Mouse (Mus musculus) liver, embryonic 13.5 days (tissue): ENCODE data around the gene Palld. TPM values are rescaled to one million over a fixed set of nuclear protein-coding genes. Genes with fewer than 3 reads are reported as not detected.

ENCODE experiments used
- ATAC-seq: fragments of 200-750 bp; cut with Nextera tagmentation; 2 replicates; pipeline ENCODE4 v1.8.0; 2017; ENCODE audit warnings: low read depth, mild to moderate bottlenecking, moderate number of reproducible peaks, moderate library complexity
- DNase-seq: peaks from one replicate; pipeline ENCODE4 v3.0.0; 2022
- H3K27ac ChIP-seq: fragments of 300-500 bp; sonication (generic); 2 replicates; pipeline ENCODE4 v1.5.1; 2015; ENCODE audit warnings: moderate library complexity, mild to moderate bottlenecking, inconsistent platforms
- H3K27me3 ChIP-seq: fragments of 300-500 bp; sonication (generic); 2 replicates; pipeline ENCODE4 v1.6.1; 2015; ENCODE audit warnings: mild to moderate bottlenecking, inconsistent platforms
- H3K36me3 ChIP-seq: fragments of 300-500 bp; sonication (generic); 2 replicates; pipeline ENCODE4 v1.6.1; 2015; ENCODE audit warnings: mild to moderate bottlenecking, inconsistent platforms
- H3K4me1 ChIP-seq: fragments of 300-500 bp; sonication (generic); replicated peaks from 2 replicates; pipeline ENCODE4 v1.6.1; 2015; ENCODE audit warnings: inconsistent platforms
- H3K4me2 ChIP-seq: fragments of 300-500 bp; sonication (generic); 2 replicates; pipeline ENCODE4 v1.6.1; 2015; ENCODE audit warnings: inconsistent platforms, mild to moderate bottlenecking, moderate library complexity
- H3K4me3 ChIP-seq: fragments of 300-500 bp; sonication (generic); replicated peaks from 2 replicates; pipeline ENCODE4 v1.5.1; 2015; ENCODE audit warnings: mild to moderate bottlenecking, inconsistent platforms
- H3K9ac ChIP-seq: fragments of 300-500 bp; sonication (generic); 2 replicates; pipeline ENCODE4 v1.6.1; 2015; ENCODE audit warnings: mild to moderate bottlenecking, inconsistent platforms
- H3K9me3 ChIP-seq: fragments of 300-500 bp; sonication (generic); replicated peaks from 2 replicates; pipeline ENCODE4 v1.6.1; 2016; ENCODE audit warnings: inconsistent platforms
- WGBS: fragments of 180-500 bp; shearing (Covaris S2); methylation state at CpG from one replicate; pipeline ENCODE4 v1.1.7; 2015; ENCODE audit not compliant: insufficient replicate concordance; 5-methylcytosine and 5-hydroxymethylcytosine counted together
- polyA plus RNA-seq: library from polyadenylated mRNA; unstranded; fragments of >200 nt; fragmentation: Nextera tagmentation; extraction: Ambion mirVana; gene quantifications from 2 replicates; pipeline ENCODE4 v1.2.1, GENCODE M21; 2015

Gene Palld
- polyA plus RNA-seq, 1 experiment from 2014 or later = 5.6 TPM

- Histone ChIP-seq H3K36me3 (no peaks in the 10 kb centered on the region), H3K4me2 (no peak overlapping the region)
Measured at GRCm38 (mm10) chr8:61909313-61909712, 6.8 kb upstream of the Palld start.

GRCm38 (mm10) chr8:61908303-61909215, 6.1 kb upstream of the Palld start:
- WGBS = 23% methylated on average over 13 of the region's 13 CpGs
- Histone ChIP-seq H3K27me3 (no peaks in the 10 kb centered on the region), H3K4me3 (no peak overlapping the region), H3K9me3 (no peaks in the 10 kb centered on the region), H3K36me3 (no peaks in the 10 kb centered on the region), H3K4me1 (no peaks in the 10 kb centered on the region), H3K9ac (no peak overlapping the region), H3K27ac (no peak overlapping the region), H3K4me2 (no peak overlapping the region)
- ATAC-seq (peak; percentile 45; the same call in 1 of the 2 replicates), DNase-seq (no peak)

More at GRCm38 (mm10) chr8:61909313-61909712, 6.8 kb upstream of the Palld start:
- Histone ChIP-seq H3K27ac (no peak overlapping the region), H3K9ac (no peak overlapping the region), H3K4me3 (no peak overlapping the region), H3K9me3 (no peaks in the 10 kb centered on the region), H3K4me1 (no peaks in the 10 kb centered on the region), H3K27me3 (no peaks in the 10 kb centered on the region)
- DNase-seq = no peak
- no peak for ATAC-seq
- WGBS = 65% methylated on average over 3 of the region's 3 CpGs

- 60% methylated on average over 6 of the region's 6 CpGs for WGBS
- H3K4me2 ChIP-seq = no peak overlapping the region
- H3K4me3 ChIP-seq = no peak overlapping the region
- no peak for ATAC-seq
- no peaks in the 10 kb centered on the region for H3K27me3 ChIP-seq
- DNase-seq = no peak
- no peak overlapping the region for H3K27ac ChIP-seq
- H3K4me1 ChIP-seq = no peaks in the 10 kb centered on the region
- H3K36me3 ChIP-seq = no peaks in the 10 kb centered on the region
- no peaks in the 10 kb centered on the region for H3K9me3 ChIP-seq
- no peak overlapping the region for H3K9ac ChIP-seq
Measured at GRCm38 (mm10) chr8:61901028-61901717, 1.3 kb downstream of the Palld start.

DNA sequence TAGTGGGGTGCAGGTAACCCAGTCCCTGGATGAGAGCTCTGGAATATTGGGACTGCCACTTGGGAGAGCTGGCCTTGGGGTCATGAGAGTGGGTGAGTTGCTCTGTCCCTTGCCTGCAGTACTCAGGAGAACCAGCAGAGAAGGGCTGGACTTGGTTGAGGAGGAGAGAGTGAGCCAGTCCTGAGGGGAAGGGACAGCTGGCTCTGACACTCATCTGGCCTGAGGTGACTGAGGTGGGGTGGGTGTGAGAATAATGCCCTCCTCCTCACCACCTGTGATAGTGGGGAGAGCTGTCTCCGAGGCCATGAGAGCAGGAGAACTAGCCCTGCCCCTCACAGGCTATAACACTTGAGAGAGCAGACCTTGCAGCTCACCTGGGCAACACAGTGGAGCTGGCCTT, 5.1 kb downstream of the Palld start:
- no peak for ATAC-seq
- WGBS = 43% methylated on average over 1 of the region's 1 CpGs

GRCm38 (mm10) chr8:61896742-61897141, 5.7 kb downstream of the Palld start:
- 43% methylated on average over 1 of the region's 1 CpGs for WGBS

More for the DNA sequence above, 5.1 kb downstream of the Palld start:
- H3K9me3 ChIP-seq = no peaks in the 10 kb centered on the region
- no peak overlapping the region for H3K4me3 ChIP-seq
- no peak for DNase-seq
- H3K4me2 ChIP-seq = no peak overlapping the region
- H3K36me3 ChIP-seq = no peaks in the 10 kb centered on the region
- H3K9ac ChIP-seq = no peak overlapping the region
- H3K27me3 ChIP-seq = no peaks in the 10 kb centered on the region
- H3K4me1 ChIP-seq = no peaks in the 10 kb centered on the region
- no peak overlapping the region for H3K27ac ChIP-seq

GRCm38 (mm10) chr8:61894062-61894461, 8.4 kb downstream of the Palld start:
- Histone ChIP-seq H3K36me3 (no peaks in the 10 kb centered on the region), H3K4me1 (no peaks in the 10 kb centered on the region), H3K4me3 (no peak overlapping the region), H3K4me2 (no peak overlapping the region), H3K27me3 (no peaks in the 10 kb centered on the region), H3K27ac (no peak overlapping the region), H3K9ac (no peak overlapping the region), H3K9me3 (no peaks in the 10 kb centered on the region)
- 34% methylated on average over 2 of the region's 2 CpGs for WGBS
- ATAC-seq (no peak), DNase-seq (no peak)

More at GRCm38 (mm10) chr8:61896742-61897141, 5.7 kb downstream of the Palld start:
- no peaks in the 10 kb centered on the region for H3K9me3 ChIP-seq
- H3K9ac ChIP-seq = no peak overlapping the region
- no peaks in the 10 kb centered on the region for H3K36me3 ChIP-seq
- H3K4me1 ChIP-seq = no peaks in the 10 kb centered on the region
- ATAC-seq = no peak
- no peaks in the 10 kb centered on the region for H3K27me3 ChIP-seq
- H3K4me3 ChIP-seq = no peak overlapping the region
- no peak for DNase-seq
- H3K27ac ChIP-seq = no peak overlapping the region
- no peak overlapping the region for H3K4me2 ChIP-seq

DNA sequence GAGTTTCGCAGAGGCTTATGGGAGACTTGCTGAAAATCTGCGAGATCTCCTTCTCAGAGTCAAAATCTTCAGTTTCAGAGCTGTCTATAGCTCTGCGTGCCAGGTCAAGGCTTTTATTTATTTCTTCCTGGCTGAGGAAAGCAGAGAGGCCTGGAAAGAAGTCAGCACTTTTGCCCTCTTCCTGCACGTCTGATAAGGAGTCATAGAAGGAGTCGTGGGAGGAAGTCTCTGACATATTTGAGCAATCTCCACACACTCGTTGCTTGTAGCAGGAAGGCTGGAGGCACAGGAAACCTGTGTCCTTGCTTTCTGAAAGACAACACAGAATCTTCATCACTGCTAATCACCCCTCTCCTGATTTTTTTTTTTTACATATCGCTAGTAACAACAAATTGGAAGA, 24.9 kb downstream of the Palld start:
- no peaks in the 10 kb centered on the region for H3K9me3 ChIP-seq
- peaks cover 3% of the 10 kb centered on the region; the same call in 1 of the 2 replicates for H3K4me1 ChIP-seq
- no peak overlapping the region for H3K4me2 ChIP-seq
- ATAC-seq = no peak
- no peaks in the 10 kb centered on the region for H3K27me3 ChIP-seq
- no peak overlapping the region for H3K9ac ChIP-seq
- H3K27ac ChIP-seq = no peak overlapping the region
- H3K36me3 ChIP-seq = no peaks in the 10 kb centered on the region
- DNase-seq = no peak
- WGBS = 12% methylated on average over 7 of the region's 7 CpGs
- no peak overlapping the region for H3K4me3 ChIP-seq

DNA sequence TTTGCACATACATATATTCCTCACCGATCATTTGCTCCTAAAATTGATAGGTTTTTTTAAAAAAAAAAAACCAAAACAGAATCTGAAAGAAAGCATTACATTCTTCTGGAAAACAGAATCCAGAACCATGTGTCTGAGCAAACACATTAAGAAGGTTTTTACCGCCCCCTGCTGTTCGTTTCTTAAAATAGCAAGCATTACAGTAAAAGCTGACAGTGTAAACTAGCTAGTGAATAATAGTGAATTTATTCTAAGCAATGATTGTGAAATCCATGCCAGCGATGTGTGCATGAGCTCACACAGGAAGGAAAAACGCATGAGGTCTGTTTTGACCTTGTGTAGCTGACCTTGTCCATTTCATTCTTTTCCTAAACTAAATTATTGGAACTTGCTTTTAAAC, 27.2 kb downstream of the Palld start:
- DNase-seq = no peak
- H3K9ac ChIP-seq = no peak overlapping the region
- WGBS = 4% methylated on average over 5 of the region's 5 CpGs

DNA sequence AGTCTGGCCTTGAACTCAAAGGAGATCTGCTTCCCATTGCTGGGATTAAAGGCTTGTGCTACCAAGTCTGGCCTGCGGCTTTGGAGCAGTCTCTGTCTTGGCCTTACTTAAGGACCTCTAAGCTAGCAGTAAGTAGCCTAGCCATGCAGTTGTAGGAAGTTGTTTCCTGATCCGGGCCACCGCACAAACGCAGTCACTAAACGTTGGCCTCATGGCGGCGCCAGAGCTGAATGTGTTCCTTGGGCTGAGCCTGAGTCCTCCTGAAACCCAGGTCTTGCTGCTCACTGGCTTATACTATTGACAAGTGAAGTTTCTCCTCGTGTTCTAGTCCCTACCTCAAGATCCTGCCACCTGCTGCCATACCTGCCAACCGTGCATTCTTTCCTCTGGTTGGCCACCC, 28.5 kb downstream of the Palld start:
- Histone ChIP-seq H3K9ac (no peak overlapping the region), H3K4me3 (no peak overlapping the region), H3K4me1 (peaks cover 3% of the 10 kb centered on the region; the same call in 1 of the 2 replicates), H3K36me3 (no peaks in the 10 kb centered on the region), H3K4me2 (no peak overlapping the region), H3K27me3 (no peaks in the 10 kb centered on the region), H3K9me3 (no peaks in the 10 kb centered on the region), H3K27ac (no peak overlapping the region)
- DNase-seq (no peak), ATAC-seq (no peak)
- 35% methylated on average over 9 of the region's 9 CpGs for WGBS

More for the DNA sequence above, 27.2 kb downstream of the Palld start:
- Histone ChIP-seq H3K4me3 (no peak overlapping the region), H3K4me1 (peaks cover 3% of the 10 kb centered on the region; the same call in 1 of the 2 replicates), H3K9me3 (no peaks in the 10 kb centered on the region), H3K27me3 (no peaks in the 10 kb centered on the region), H3K36me3 (no peaks in the 10 kb centered on the region), H3K4me2 (no peak overlapping the region), H3K27ac (no peak overlapping the region)
- no peak for ATAC-seq

GRCm38 (mm10) chr8:61868481-61868880, 34.0 kb downstream of the Palld start:
- Histone ChIP-seq H3K4me3 (no peak overlapping the region), H3K27me3 (no peaks in the 10 kb centered on the region), H3K4me2 (no peak overlapping the region), H3K27ac (no peak overlapping the region), H3K9ac (no peak overlapping the region), H3K9me3 (no peaks in the 10 kb centered on the region), H3K4me1 (no peaks in the 10 kb centered on the region), H3K36me3 (no peaks in the 10 kb centered on the region)
- no peak for ATAC-seq
- DNase-seq = no peak
- WGBS = 68% methylated on average over 3 of the region's 3 CpGs

DNA sequence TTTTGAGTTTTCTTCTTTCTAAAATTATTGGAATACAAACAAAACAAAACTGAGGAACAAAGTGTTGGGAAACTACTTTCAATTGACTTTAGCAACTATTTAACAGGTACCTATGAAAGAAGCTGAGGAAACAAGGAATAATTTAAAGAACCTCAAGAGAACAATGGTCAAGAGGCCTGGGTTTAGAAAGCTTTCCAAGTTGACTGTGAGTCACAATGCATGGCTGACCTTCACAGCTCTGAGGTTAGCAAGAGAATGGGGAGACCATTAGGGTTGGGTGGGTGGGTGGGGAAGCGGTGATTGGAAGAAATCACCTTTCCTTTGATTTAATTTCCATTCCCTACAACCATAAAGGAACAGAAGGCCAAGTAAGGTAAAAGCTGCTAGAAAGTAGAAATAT, 35.6 kb downstream of the Palld start:
- no peak for DNase-seq
- Histone ChIP-seq H3K9ac (no peak overlapping the region), H3K27ac (no peak overlapping the region), H3K9me3 (no peaks in the 10 kb centered on the region), H3K4me2 (no peak overlapping the region), H3K27me3 (no peaks in the 10 kb centered on the region), H3K4me1 (no peaks in the 10 kb centered on the region), H3K4me3 (no peak overlapping the region), H3K36me3 (no peaks in the 10 kb centered on the region)
- ATAC-seq = no peak
- WGBS = 61% methylated on average over 1 of the region's 1 CpGs
